Mouse (Mus musculus) erythroblast, embryonic 14.5 days (primary cell): ENCODE measurements around the gene Mr1. TPM values are rescaled to one million over a fixed set of nuclear protein-coding genes. Genes with fewer than 3 reads are reported as not detected.

Experiments used
- H3K27me3 ChIP-seq: 2 replicates; pipeline ENCODE4 v1.6.1; 2012; ENCODE audit warnings: inconsistent platforms; ENCODE audit not compliant: control insufficient read depth
- H3K36me3 ChIP-seq: 2 replicates; pipeline ENCODE4 v1.6.1; 2012; ENCODE audit warnings: mild to moderate bottlenecking, inconsistent platforms; ENCODE audit not compliant: control insufficient read depth
- H3K4me1 ChIP-seq: 2 replicates; pipeline ENCODE4 v1.6.1; 2012; ENCODE audit warnings: inconsistent platforms; ENCODE audit not compliant: control insufficient read depth
- H3K4me3 ChIP-seq: replicated peaks from 2 replicates; pipeline ENCODE3; 2012; ENCODE audit warnings: moderate library complexity, mild to moderate bottlenecking, inconsistent platforms
- H3K9me3 ChIP-seq: 2 replicates; pipeline ENCODE4 v1.6.1; 2012; ENCODE audit warnings: low read length, inconsistent platforms, mixed read lengths; ENCODE audit not compliant: control insufficient read depth
- GATA1 ChIP-seq: IDR thresholded peaks from 2 replicates; pipeline ENCODE4 v1.6.1; 2012; ENCODE audit warnings: low read length, inconsistent platforms, mixed read lengths
- TAL1 ChIP-seq: IDR thresholded peaks from 3 replicates; pipeline ENCODE4 v1.6.1; 2012; ENCODE audit warnings: low read length, inconsistent platforms, mixed read lengths
- polyA plus RNA-seq: library from polyadenylated mRNA; stranded (reverse); fragments of >175 nt; gene quantifications from 2 replicates; pipeline ENCODE4 v1.2.3, GENCODE M21; 2012

Mr1 gene
- polyA plus RNA-seq, 1 experiment = not detected

DNA sequence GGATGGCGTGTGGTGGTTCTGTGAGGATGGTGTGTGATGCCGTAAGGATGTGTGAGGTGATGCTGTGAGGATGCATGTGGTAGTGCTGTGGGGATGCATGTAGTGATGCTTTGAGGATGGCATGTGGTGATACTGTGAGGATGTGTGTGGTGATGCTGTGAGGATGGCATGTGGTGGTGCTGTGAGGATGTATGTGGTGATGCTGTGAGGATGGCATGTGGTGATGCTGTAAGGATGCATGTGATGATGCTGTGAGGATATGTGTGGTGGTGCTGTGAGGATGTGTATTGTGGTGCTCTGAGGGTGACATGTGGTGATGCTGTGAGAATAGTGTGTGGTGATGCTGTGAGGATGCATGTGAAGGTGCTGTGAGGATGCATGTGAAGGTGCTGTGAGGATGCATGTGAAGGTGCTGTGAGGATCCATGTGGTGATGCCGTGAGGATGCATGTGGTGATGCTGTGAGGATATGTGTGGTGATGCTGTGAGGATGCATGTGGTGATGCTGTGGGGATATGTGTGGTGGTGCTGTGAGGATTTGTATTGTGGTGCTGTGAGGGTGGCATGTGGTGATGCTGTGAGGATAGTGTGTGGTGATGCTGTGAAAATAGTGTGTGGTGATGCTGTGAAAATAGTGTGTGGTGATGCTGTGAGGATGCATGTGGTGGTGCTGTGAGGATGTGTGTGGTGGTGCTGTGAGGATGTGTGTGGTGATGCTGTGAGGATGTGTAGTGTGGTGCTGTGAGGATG, 26.5 kb upstream of the Mr1 start:
- Histone ChIP-seq H3K4me1 (no peaks in the 10 kb centered on the region), H3K4me3 (no peak overlapping the region), H3K9me3 (no peaks in the 10 kb centered on the region), H3K27me3 (no peaks in the 10 kb centered on the region), H3K36me3 (peaks cover 7% of the 10 kb centered on the region)
- TF ChIP-seq GATA1 = no peak

DNA sequence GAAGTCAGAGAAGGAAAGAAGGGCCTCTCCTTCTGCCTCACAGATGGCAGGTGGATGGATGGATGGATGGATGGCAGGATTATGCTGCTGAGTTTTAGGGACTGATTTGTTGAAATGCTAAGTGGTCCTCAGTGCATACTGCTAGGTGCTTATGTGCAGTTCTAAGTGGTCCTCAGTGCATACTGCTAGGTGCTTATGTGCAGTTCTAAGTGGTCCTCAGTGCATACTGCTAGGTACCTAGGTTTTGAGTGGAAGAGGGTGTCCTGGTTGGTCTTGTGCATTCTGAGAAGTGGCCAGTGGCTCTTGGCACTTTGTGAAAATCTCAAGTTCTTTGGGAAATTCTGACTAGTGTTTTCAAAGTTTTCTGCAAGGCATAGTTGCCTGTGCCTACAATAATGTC, 23.3 kb upstream of the Mr1 start:
- H3K4me3 ChIP-seq = no peak overlapping the region
- no peaks in the 10 kb centered on the region for H3K36me3 ChIP-seq
- H3K27me3 ChIP-seq = no peaks in the 10 kb centered on the region
- no peaks in the 10 kb centered on the region for H3K9me3 ChIP-seq
- no peaks in the 10 kb centered on the region for H3K4me1 ChIP-seq
- TF ChIP-seq TAL1 (no peak), GATA1 (no peak)

DNA sequence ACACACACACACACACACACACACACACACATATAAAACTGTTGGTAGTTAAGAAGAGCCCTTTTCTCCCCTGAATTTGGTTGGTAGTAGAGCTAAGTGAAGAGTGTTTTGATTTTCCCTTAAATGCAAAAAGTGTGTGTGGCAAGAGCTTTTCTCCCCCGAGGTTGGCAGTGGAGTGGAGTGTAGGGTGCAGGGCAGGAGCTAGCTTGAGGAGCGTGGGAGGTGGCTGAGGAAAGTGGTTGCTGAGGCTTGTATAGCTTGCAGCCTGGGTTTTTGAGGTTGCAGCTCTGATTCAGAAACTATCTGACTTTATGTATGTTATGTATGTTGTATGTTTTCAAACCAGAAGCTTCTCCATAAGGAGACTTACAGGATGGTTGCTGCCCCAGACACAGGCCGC, 20.8 kb upstream of the Mr1 start:
- H3K36me3 ChIP-seq = no peaks in the 10 kb centered on the region
- TF ChIP-seq TAL1 (no peak), GATA1 (no peak)
- no peak overlapping the region for H3K4me3 ChIP-seq
- H3K4me1 ChIP-seq = peaks cover 2% of the 10 kb centered on the region; the same call in 1 of the 2 replicates
- H3K27me3 ChIP-seq = no peaks in the 10 kb centered on the region
- no peaks in the 10 kb centered on the region for H3K9me3 ChIP-seq

DNA sequence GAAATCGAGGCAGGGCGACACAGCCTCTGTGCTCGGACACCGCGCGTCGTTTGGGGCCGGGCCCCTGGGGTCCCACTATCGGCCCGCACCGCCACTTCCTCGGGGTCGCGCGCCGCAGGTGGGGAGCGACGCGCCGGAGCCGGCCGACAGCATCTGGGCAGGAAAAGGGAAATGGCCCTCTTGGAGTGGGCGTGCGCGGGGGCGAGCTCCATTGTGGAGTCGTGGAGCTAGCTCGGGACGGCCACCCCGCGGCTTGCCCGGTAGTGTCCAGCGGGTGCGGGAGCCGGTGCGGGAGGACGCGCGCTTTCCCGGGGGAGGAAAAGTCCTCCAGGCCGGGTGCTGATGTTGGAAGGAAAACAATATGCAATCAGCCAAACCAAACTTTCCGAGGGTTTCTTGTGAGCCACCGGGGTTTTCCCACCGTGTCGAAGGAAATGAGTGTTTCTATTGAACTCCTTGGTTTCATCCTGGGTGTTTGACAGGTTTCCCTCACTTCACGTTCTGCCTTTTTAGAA, 12.4 kb upstream of the Mr1 start:
- Histone ChIP-seq H3K4me1 (peaks cover 30% of the 10 kb centered on the region), H3K27me3 (peaks cover 14% of the 10 kb centered on the region), H3K36me3 (no peaks in the 10 kb centered on the region), H3K9me3 (no peaks in the 10 kb centered on the region), H3K4me3 (peak overlapping the region; percentile 97)
- no peak for TF ChIP-seq TAL1
- no peak for TF ChIP-seq GATA1

DNA sequence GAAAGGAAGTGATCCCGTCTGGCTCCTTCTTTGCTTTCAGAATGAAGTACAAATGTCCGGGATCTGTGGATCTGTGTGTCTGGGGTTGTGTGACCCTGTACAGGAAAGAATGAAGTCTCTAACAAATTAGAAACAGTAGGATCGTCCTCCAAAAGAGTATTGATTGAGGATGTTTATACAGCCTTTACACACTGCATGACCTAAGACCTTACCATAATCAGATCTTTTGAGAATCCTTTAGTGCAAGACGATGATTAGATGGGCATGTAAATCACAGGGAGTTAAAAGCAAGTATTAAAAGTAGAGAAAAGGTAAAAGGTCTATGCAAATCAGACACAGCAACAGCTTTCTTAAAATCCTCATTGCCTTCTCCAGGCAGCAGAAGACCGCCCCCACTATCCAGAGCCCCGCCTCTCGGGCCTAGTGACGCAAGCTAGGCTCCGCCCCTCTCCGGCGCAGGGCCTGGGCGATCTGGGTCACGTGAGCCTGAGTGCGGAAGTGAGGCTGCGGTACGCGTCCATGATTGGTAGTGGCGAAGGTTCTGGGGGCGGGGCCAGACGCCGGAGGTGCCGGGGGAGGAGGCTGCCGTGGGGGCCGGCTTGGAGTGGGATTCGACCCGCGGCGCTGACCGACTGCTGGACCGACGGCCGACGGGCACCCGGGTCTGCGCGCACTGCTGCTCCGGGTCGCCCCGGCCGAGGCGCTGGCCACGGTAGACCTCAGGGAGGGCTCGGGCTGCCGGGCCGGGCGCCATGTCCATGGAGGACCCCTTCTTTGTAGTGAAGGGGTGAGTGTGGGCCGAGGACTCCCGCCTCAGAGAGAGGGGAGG, 11.7 kb upstream of the Mr1 start, which contains the start of gene Stx6:
Gene Stx6, plus strand, starts transcription at position 575 of the 829 bp plus-strand sequence.
- H3K4me1 ChIP-seq = peaks cover 28% of the 10 kb centered on the region
- H3K27me3 ChIP-seq = peaks cover 14% of the 10 kb centered on the region
- no peaks in the 10 kb centered on the region for H3K9me3 ChIP-seq
- peak within 1 kb of the TSS; percentile 97 for H3K4me3 ChIP-seq
- TF ChIP-seq GATA1 (no peak), TAL1 (no peak)
- no peaks in the 10 kb centered on the region for H3K36me3 ChIP-seq

DNA sequence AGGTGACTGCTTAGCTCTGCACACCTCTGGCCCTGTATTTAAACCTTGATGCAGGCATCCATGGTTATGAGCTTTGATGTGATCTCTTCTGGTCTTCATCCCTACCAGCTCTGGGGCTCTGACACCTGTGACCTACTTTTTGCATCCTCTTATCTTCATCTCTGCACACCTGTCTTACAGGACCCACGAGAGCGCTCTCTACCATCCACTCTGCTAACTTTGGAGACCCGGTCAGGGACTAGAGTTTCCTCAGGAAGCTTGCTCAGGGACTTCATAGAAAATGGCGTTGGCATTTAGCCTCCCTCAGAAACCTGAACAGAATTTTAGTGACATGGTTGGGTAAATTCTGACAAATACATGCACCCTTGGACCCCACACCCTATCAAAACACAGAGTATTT, 7.3 kb upstream of the Mr1 start:
- Histone ChIP-seq H3K4me3 (no peak overlapping the region), H3K27me3 (peaks cover 3% of the 10 kb centered on the region), H3K9me3 (no peaks in the 10 kb centered on the region), H3K36me3 (no peaks in the 10 kb centered on the region), H3K4me1 (peaks cover 21% of the 10 kb centered on the region)
- no peak for TF ChIP-seq GATA1
- TF ChIP-seq TAL1 = no peak

DNA sequence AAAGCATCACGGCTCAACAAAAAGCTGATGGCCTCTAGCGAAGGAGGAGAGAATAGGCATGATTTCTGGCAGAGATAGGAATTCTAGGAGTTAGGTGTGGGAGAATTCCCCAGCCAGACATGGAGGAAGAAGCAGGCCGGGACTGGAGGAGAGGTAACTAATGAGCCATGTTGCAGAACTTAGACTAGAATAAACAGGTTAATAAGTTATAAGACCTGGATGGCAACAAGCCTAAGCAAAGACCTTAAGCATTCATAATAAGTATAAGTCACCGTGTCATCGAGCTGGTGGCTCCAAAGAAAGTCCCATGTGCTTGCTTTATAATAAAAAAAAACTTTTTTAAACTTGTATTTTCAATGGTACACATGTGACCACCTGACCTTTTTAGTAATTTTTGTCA, 4.2 kb upstream of the Mr1 start:
- no peak for TF ChIP-seq TAL1
- no peak for TF ChIP-seq GATA1
- Histone ChIP-seq H3K36me3 (no peaks in the 10 kb centered on the region), H3K4me3 (no peak overlapping the region), H3K9me3 (no peaks in the 10 kb centered on the region), H3K27me3 (no peaks in the 10 kb centered on the region), H3K4me1 (peaks cover 3% of the 10 kb centered on the region)

DNA sequence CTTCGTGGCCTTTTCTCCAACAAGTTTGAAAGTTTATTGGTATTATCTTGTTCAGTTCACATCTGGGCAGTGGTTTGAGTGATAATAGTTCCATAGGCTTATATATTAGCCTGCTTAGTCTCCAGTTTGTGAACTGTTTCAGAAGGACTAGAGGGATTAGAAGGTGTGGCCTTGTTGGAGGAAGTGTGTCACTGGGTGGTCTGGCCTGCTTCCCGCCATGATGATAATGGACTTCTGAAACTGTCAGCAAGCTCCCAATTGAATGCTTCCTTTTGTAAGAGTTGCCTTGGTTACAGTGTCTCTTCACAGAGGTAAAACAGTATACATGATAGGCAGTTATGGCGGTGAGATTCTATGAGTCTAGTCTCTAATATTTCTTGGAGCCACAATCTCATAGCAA, 2.8 kb upstream of the Mr1 start:
- no peak for TF ChIP-seq GATA1
- TF ChIP-seq TAL1 = no peak
- H3K9me3 ChIP-seq = no peaks in the 10 kb centered on the region
- no peaks in the 10 kb centered on the region for H3K27me3 ChIP-seq
- H3K36me3 ChIP-seq = no peaks in the 10 kb centered on the region
- H3K4me1 ChIP-seq = peaks cover 6% of the 10 kb centered on the region
- H3K4me3 ChIP-seq = no peak overlapping the region

DNA sequence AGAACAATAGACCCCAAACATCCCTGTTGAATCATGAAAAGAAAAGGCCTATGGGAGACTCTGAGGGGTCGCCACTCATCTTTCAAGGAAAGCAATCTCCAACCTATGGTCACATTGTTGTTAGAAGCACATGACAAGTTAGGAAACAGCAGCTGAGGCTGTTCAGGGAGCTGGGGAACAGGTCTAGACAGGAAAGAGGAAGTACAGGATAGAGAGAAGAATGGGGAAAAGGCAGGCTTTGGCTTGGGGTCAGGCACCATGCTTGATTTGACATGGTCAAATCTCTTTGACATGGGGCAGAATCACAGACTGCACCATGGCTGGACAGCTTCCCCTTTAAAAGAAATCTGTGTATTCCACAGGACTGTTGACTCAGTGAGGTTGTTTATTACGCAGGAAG, 614 bp upstream of the Mr1 start:
- no peak overlapping the region for H3K4me3 ChIP-seq
- TF ChIP-seq TAL1 = no peak
- no peak for TF ChIP-seq GATA1
- H3K9me3 ChIP-seq = no peaks in the 10 kb centered on the region
- peaks cover 6% of the 10 kb centered on the region for H3K4me1 ChIP-seq
- H3K27me3 ChIP-seq = no peaks in the 10 kb centered on the region
- no peaks in the 10 kb centered on the region for H3K36me3 ChIP-seq
